ENCODE assay signal across 8 mouse cellular contexts in genomic region chr11:46312523-46313035, GRCm38 (mm10). TPM values are rescaled to one million over a fixed set of nuclear protein-coding genes. Genes with fewer than 3 reads are reported as not detected.
DNase-seq lines count a peak whose midpoint lies in the region; ATAC-seq and TF ChIP-seq lines count a peak whose summit lies in the region.

Gene Cyfip2, minus strand, starts transcription at chr11:46312859.

- peak; percentile 49 for ATAC-seq in cerebellum, adult (ENCODE audit: insufficient number of reproducible peaks, low FRiP score, low TSS enrichment)
- ATAC-seq in forebrain, embryonic 14.5 days: peak; percentile 27
- ATAC-seq in hindbrain, postnatal 0 days: peak; percentile 46
- ATAC-seq in neural tube, embryonic 14.5 days (ENCODE audit: low read depth): peak; percentile 13; the same call in 1 of the 2 replicates

- 6% methylated on average over 14 of the region's 14 CpGs for WGBS in forebrain, embryonic 14.5 days
- 3% methylated on average over 14 of the region's 14 CpGs for WGBS in hindbrain, postnatal 0 days
- WGBS in limb, embryonic 10.5 days: 5% methylated on average over 14 of the region's 14 CpGs
- WGBS in neural tube, embryonic 14.5 days: 3% methylated on average over 14 of the region's 14 CpGs

- 0 out of 2 replicates have a peak, but pooled peaks cover 4% of the 10 kb centered on the region for H3K36me3 ChIP-seq in forebrain, embryonic 14.5 days (ENCODE audit: control insufficient read depth, insufficient read depth, low read length)
- H3K36me3 ChIP-seq in hindbrain, postnatal 0 days (ENCODE audit: insufficient read depth, low read length): no peaks in the 10 kb centered on the region
- H3K36me3 ChIP-seq in limb, embryonic 10.5 days: no peaks in the 10 kb centered on the region
- H3K36me3 ChIP-seq in neural tube, embryonic 14.5 days (ENCODE audit: control insufficient read depth, insufficient read depth, low read length): no peaks in the 10 kb centered on the region

- peak within 1 kb of the TSS; percentile 94 for H3K4me3 ChIP-seq in forebrain, embryonic 14.5 days (ENCODE audit: low read depth, low read length)
- peak within 1 kb of the TSS; percentile 89 for H3K4me3 ChIP-seq in hindbrain, postnatal 0 days (ENCODE audit: low read length)
- peak within 1 kb of the TSS; percentile 85 for H3K4me3 ChIP-seq in limb, embryonic 10.5 days
- H3K4me3 ChIP-seq in neural tube, embryonic 14.5 days (ENCODE audit: low read depth, low read length): peak within 1 kb of the TSS; percentile 97

- no peak for TF ChIP-seq CTCF in hindbrain, postnatal 0 days (IDR thresholded peaks at IDR 0.05; ENCODE audit: low read depth)

- peak within 1 kb of the TSS; percentile 88 for H3K27ac ChIP-seq in forebrain, embryonic 14.5 days (ENCODE audit: low read depth, low read length)
- peak within 1 kb of the TSS; percentile 92 for H3K27ac ChIP-seq in hindbrain, postnatal 0 days
- H3K27ac ChIP-seq in limb, embryonic 10.5 days: peak within 1 kb of the TSS; percentile 78
- H3K27ac ChIP-seq in neural tube, embryonic 14.5 days (ENCODE audit: low read depth, low read length): peak within 1 kb of the TSS; percentile 87

- no peak for DNase-seq in cerebellum, adult 9-10 months
- no peak for DNase-seq in adrenal gland, postnatal 10 days
- no peak for DNase-seq in forebrain, embryonic 14.5 days (ENCODE audit: low spot score)
- DNase-seq in hindbrain, postnatal 0 days (ENCODE audit: low spot score): peak; percentile 56
- no peak for DNase-seq in limb, embryonic 10.5 days (ENCODE audit: low spot score)
- no peak for DNase-seq in right cerebral cortex, postnatal 10 days (ENCODE audit: low spot score in 2 of 2)

- H3K9ac ChIP-seq in forebrain, embryonic 14.5 days (ENCODE audit: low read length): peak within 1 kb of the TSS; percentile 96
- peak within 1 kb of the TSS; percentile 94 for H3K9ac ChIP-seq in hindbrain, postnatal 0 days (replicated peaks; ENCODE audit: low read length)
- H3K9ac ChIP-seq in neural tube, embryonic 14.5 days (replicated peaks; ENCODE audit: low read depth, low read length): peak within 1 kb of the TSS; percentile 93

- H3K4me2 ChIP-seq in forebrain, embryonic 14.5 days (ENCODE audit: low read length): peak within 1 kb of the TSS; percentile 91
- peak within 1 kb of the TSS; percentile 83 for H3K4me2 ChIP-seq in hindbrain, postnatal 0 days (ENCODE audit: low read depth, low read length)
- peak within 1 kb of the TSS; percentile 92 for H3K4me2 ChIP-seq in neural tube, embryonic 14.5 days (ENCODE audit: low read depth, low read length)

- no peaks in the 10 kb centered on the region; the same call in 1 of the 2 replicates for H3K9me3 ChIP-seq in forebrain, embryonic 14.5 days (replicated peaks; ENCODE audit: control insufficient read depth, low read length)
- H3K9me3 ChIP-seq in hindbrain, postnatal 0 days (ENCODE audit: low read length): no peaks in the 10 kb centered on the region
- H3K9me3 ChIP-seq in limb, embryonic 10.5 days (replicated peaks): no peaks in the 10 kb centered on the region
- no peaks in the 10 kb centered on the region for H3K9me3 ChIP-seq in neural tube, embryonic 14.5 days (ENCODE audit: control insufficient read depth, low read length)

- H3K27me3 ChIP-seq in forebrain, embryonic 14.5 days (replicated peaks; ENCODE audit: control insufficient read depth, insufficient read depth, low read length): no peaks in the 10 kb centered on the region
- H3K27me3 ChIP-seq in hindbrain, postnatal 0 days (ENCODE audit: insufficient read depth, low read length): no peaks in the 10 kb centered on the region
- H3K27me3 ChIP-seq in limb, embryonic 10.5 days (ENCODE audit: low read depth, poor library complexity, severe bottlenecking): peaks cover 22% of the 10 kb centered on the region
- H3K27me3 ChIP-seq in neural tube, embryonic 14.5 days (ENCODE audit: control insufficient read depth, insufficient read depth, low read length): peaks cover 3% of the 10 kb centered on the region; the same call in 1 of the 2 replicates

- peaks cover 25% of the 10 kb centered on the region for H3K4me1 ChIP-seq in forebrain, embryonic 14.5 days (ENCODE audit: control insufficient read depth, insufficient read depth, low read length)
- peaks cover 15% of the 10 kb centered on the region for H3K4me1 ChIP-seq in hindbrain, postnatal 0 days (ENCODE audit: insufficient read depth, low read length)
- H3K4me1 ChIP-seq in limb, embryonic 10.5 days: peaks cover 36% of the 10 kb centered on the region
- H3K4me1 ChIP-seq in neural tube, embryonic 14.5 days (ENCODE audit: control insufficient read depth, insufficient read depth, low read length): peaks cover 19% of the 10 kb centered on the region

RNA-seq across cellular contexts. Expression of gene Cyfip2, which starts in this region (rescaled TPM):
- 10 to 100 TPM; 35.4 to 39.7 TPM for total RNA-seq in adrenal gland, postnatal 10 days (2021)
- 57.8 and 78.9 TPM in 2 replicates for polyA plus RNA-seq in forebrain, embryonic 14.5 days (2014; fragmentation: Nextera tagmentation; extraction: Ambion mirVana)
- total RNA-seq in hindbrain, postnatal 0 days (2014; rRNA removed): 136 and 162 TPM in 2 replicates
- polyA plus RNA-seq in hindbrain, postnatal 0 days (2015; fragmentation: Nextera tagmentation; extraction: Ambion mirVana): 72.4 and 79.1 TPM in 2 replicates
- polyA plus RNA-seq in limb, embryonic 10.5 days (2016; fragmentation: Nextera tagmentation; extraction: Ambion mirVana): 9.7 and 14.7 TPM in 2 replicates
- 128 and 129 TPM in 2 replicates for polyA plus RNA-seq in neural tube, embryonic 14.5 days (2014; fragmentation: Nextera tagmentation; extraction: Ambion mirVana)
